ENCODE assay signal across 13 mouse cellular contexts in the genomic region with DNA sequence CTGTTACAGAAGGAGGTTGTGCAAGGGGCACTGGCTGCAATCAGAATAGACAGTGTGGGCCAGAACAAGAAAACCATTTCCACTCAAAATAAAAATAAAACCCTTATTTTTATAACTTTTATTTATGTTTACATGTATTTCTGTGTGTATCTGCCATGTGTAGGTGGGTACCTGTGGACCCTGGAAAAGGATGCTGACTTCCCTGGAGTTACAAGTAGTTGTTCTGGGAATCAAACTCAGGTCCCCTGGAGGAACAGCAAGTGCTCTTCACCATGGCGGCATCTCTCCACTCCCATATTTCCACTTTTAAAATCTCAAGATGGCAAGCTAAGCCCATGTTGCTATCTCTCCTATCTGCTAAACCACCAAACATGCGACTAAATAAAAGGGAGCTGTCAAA. TPM values are rescaled to one million over a fixed set of nuclear protein-coding genes. Genes with fewer than 3 reads are reported as not detected.
A peak's percentile ranks its signal among the peaks of the same experiment; 100 is the strongest.
DNase-seq lines count a peak whose midpoint lies in the region; ATAC-seq lines count a peak whose summit lies in the region.
"Had no signal": no experiment of that assay in that cellular context is flagged by ENCODE, and none has a peak within 500 bp of the region (broad histone marks: within the 10 kb centered on the region; RNA-seq: fewer than 3 reads in every experiment).

No protein-coding gene starts in this region.

- H3K9me3 ChIP-seq in forebrain, embryonic 12.5 days, result no peaks in the 10 kb centered on the region
- H3K9me3 ChIP-seq in forebrain, embryonic 16.5 days (ENCODE audit: control insufficient read depth, low read length), result no peaks in the 10 kb centered on the region
- no peaks in the 10 kb centered on the region for H3K9me3 ChIP-seq in hindbrain, embryonic 11.5 days (ENCODE audit: control insufficient read depth, low read length)
- H3K9me3 ChIP-seq in hindbrain, embryonic 13.5 days, result no peaks in the 10 kb centered on the region
- no peaks in the 10 kb centered on the region for H3K9me3 ChIP-seq in midbrain, embryonic 11.5 days (ENCODE audit: control insufficient read depth, low read length)
- H3K9me3 ChIP-seq in midbrain, embryonic 15.5 days, result no peaks in the 10 kb centered on the region
- H3K9me3 ChIP-seq in midbrain, embryonic 13.5 days, result no peaks in the 10 kb centered on the region
- H3K9me3 ChIP-seq: liver, embryonic 13.5 days had no signal

- H3K27me3 ChIP-seq in forebrain, embryonic 12.5 days, result no peaks in the 10 kb centered on the region
- no peaks in the 10 kb centered on the region for H3K27me3 ChIP-seq in forebrain, embryonic 16.5 days (replicated peaks; ENCODE audit: control insufficient read depth, insufficient read depth, low read length)
- H3K27me3 ChIP-seq in hindbrain, embryonic 11.5 days (ENCODE audit: control insufficient read depth, insufficient read depth, low read length), result no peaks in the 10 kb centered on the region
- no peaks in the 10 kb centered on the region for H3K27me3 ChIP-seq in hindbrain, embryonic 13.5 days
- no peaks in the 10 kb centered on the region for H3K27me3 ChIP-seq in midbrain, embryonic 11.5 days (ENCODE audit: control insufficient read depth, insufficient read depth, low read length)
- H3K27me3 ChIP-seq in midbrain, embryonic 15.5 days (replicated peaks), result no peaks in the 10 kb centered on the region
- H3K27me3 ChIP-seq in midbrain, embryonic 13.5 days, result no peaks in the 10 kb centered on the region
- H3K27me3 ChIP-seq: liver, embryonic 13.5 days; Patski had no signal

- H3K36me3 ChIP-seq in forebrain, embryonic 12.5 days (replicated peaks), result peaks cover 21% of the 10 kb centered on the region
- H3K36me3 ChIP-seq in forebrain, embryonic 16.5 days (ENCODE audit: control insufficient read depth, insufficient read depth), result peaks cover 2% of the 10 kb centered on the region; the same call in 1 of the 2 replicates
- H3K36me3 ChIP-seq in hindbrain, embryonic 11.5 days (ENCODE audit: control insufficient read depth, insufficient read depth, low read length), result no peaks in the 10 kb centered on the region
- peaks cover 13% of the 10 kb centered on the region for H3K36me3 ChIP-seq in hindbrain, embryonic 13.5 days
- peaks cover 2% of the 10 kb centered on the region; the same call in 1 of the 2 replicates for H3K36me3 ChIP-seq in midbrain, embryonic 11.5 days (ENCODE audit: control insufficient read depth, insufficient read depth, low read length)
- H3K36me3 ChIP-seq in midbrain, embryonic 15.5 days (replicated peaks), result peaks cover 8% of the 10 kb centered on the region; the same call in 1 of the 2 replicates
- peaks cover 17% of the 10 kb centered on the region for H3K36me3 ChIP-seq in midbrain, embryonic 13.5 days

- peaks cover 6% of the 10 kb centered on the region for H3K4me1 ChIP-seq in forebrain, embryonic 12.5 days
- peaks cover 11% of the 10 kb centered on the region; the same call in 1 of the 2 replicates for H3K4me1 ChIP-seq in forebrain, embryonic 16.5 days (replicated peaks; ENCODE audit: control insufficient read depth, insufficient read depth, low read length)
- H3K4me1 ChIP-seq in hindbrain, embryonic 11.5 days (replicated peaks; ENCODE audit: control insufficient read depth, insufficient read depth, low read length), result 0 out of 2 replicates have a peak, but pooled peaks cover 2% of the 10 kb centered on the region
- peaks cover 9% of the 10 kb centered on the region for H3K4me1 ChIP-seq in hindbrain, embryonic 13.5 days (replicated peaks)
- H3K4me1 ChIP-seq in midbrain, embryonic 11.5 days (ENCODE audit: control insufficient read depth, insufficient read depth, low read length), result no peaks in the 10 kb centered on the region
- no peaks in the 10 kb centered on the region for H3K4me1 ChIP-seq in midbrain, embryonic 15.5 days
- H3K4me1 ChIP-seq in midbrain, embryonic 13.5 days (replicated peaks), result peaks cover 13% of the 10 kb centered on the region

- no peak for DNase-seq in hindbrain, embryonic 11.5 days (ENCODE audit: low spot score)
- no peak for DNase-seq in midbrain, embryonic 11.5 days (ENCODE audit: low spot score, missing footprints)
- DNase-seq in adipocyte (ENCODE audit: low spot score), result no peak
- DNase-seq: cerebellum, adult 8-10 months; kidney, adult 18-20 months; liver, embryonic 13.5 days had no signal

- H3K4me2 ChIP-seq in forebrain, embryonic 12.5 days, result no peak overlapping the region
- H3K4me2 ChIP-seq in forebrain, embryonic 16.5 days (ENCODE audit: low read length), result no peak overlapping the region
- no peak overlapping the region for H3K4me2 ChIP-seq in hindbrain, embryonic 11.5 days (replicated peaks; ENCODE audit: low read depth, low read length)
- H3K4me2 ChIP-seq in hindbrain, embryonic 13.5 days, result no peak overlapping the region
- H3K4me2 ChIP-seq in midbrain, embryonic 11.5 days, result no peak overlapping the region
- no peak overlapping the region for H3K4me2 ChIP-seq in midbrain, embryonic 15.5 days
- H3K4me2 ChIP-seq in midbrain, embryonic 13.5 days (replicated peaks), result no peak overlapping the region
- H3K4me2 ChIP-seq: liver, embryonic 13.5 days had no signal

- H3K4me3 ChIP-seq in forebrain, embryonic 12.5 days (replicated peaks), result no peak overlapping the region
- no peak overlapping the region for H3K4me3 ChIP-seq in forebrain, embryonic 16.5 days (replicated peaks; ENCODE audit: low read length)
- no peak overlapping the region for H3K4me3 ChIP-seq in hindbrain, embryonic 11.5 days (ENCODE audit: low read depth, low read length)
- H3K4me3 ChIP-seq in hindbrain, embryonic 13.5 days, result no peak overlapping the region
- H3K4me3 ChIP-seq in midbrain, embryonic 11.5 days (ENCODE audit: low read depth, low read length), result no peak overlapping the region
- no peak overlapping the region for H3K4me3 ChIP-seq in midbrain, embryonic 15.5 days
- no peak overlapping the region for H3K4me3 ChIP-seq in midbrain, embryonic 13.5 days (replicated peaks)
- H3K4me3 ChIP-seq: liver, embryonic 13.5 days had no signal

- peak overlapping the region; percentile 13; the same call in 1 of the 2 replicates for H3K27ac ChIP-seq in forebrain, embryonic 12.5 days
- H3K27ac ChIP-seq in forebrain, embryonic 16.5 days (ENCODE audit: low read length), result no peak overlapping the region
- no peak overlapping the region for H3K27ac ChIP-seq in hindbrain, embryonic 11.5 days (ENCODE audit: low read depth, low read length)
- H3K27ac ChIP-seq in hindbrain, embryonic 13.5 days, result no peak overlapping the region
- no peak overlapping the region for H3K27ac ChIP-seq in midbrain, embryonic 11.5 days (ENCODE audit: low read depth, low read length)
- no peak overlapping the region for H3K27ac ChIP-seq in midbrain, embryonic 15.5 days
- H3K27ac ChIP-seq in midbrain, embryonic 13.5 days, result peak overlapping the region; percentile 39
- H3K27ac ChIP-seq: liver, embryonic 13.5 days had no signal

- H3K9ac ChIP-seq in forebrain, embryonic 12.5 days, result no peak overlapping the region
- no peak overlapping the region for H3K9ac ChIP-seq in forebrain, embryonic 16.5 days (replicated peaks; ENCODE audit: low read depth, low read length)
- H3K9ac ChIP-seq in hindbrain, embryonic 11.5 days (ENCODE audit: low read depth, low read length), result no peak overlapping the region
- no peak overlapping the region for H3K9ac ChIP-seq in hindbrain, embryonic 13.5 days
- no peak overlapping the region for H3K9ac ChIP-seq in midbrain, embryonic 11.5 days (ENCODE audit: low read length)
- no peak overlapping the region for H3K9ac ChIP-seq in midbrain, embryonic 15.5 days
- no peak overlapping the region for H3K9ac ChIP-seq in midbrain, embryonic 13.5 days (replicated peaks)
- H3K9ac ChIP-seq: liver, embryonic 13.5 days had no signal

- WGBS in forebrain, embryonic 12.5 days, result 88% methylated on average over 2 of the region's 2 CpGs
- 62% methylated on average over 2 of the region's 2 CpGs for WGBS in forebrain, embryonic 16.5 days
- 85% methylated on average over 2 of the region's 2 CpGs for WGBS in hindbrain, embryonic 11.5 days
- 76% methylated on average over 2 of the region's 2 CpGs for WGBS in hindbrain, embryonic 13.5 days
- 89% methylated on average over 2 of the region's 2 CpGs for WGBS in midbrain, embryonic 11.5 days
- WGBS in midbrain, embryonic 15.5 days, result 86% methylated on average over 2 of the region's 2 CpGs
- 87% methylated on average over 2 of the region's 2 CpGs for WGBS in midbrain, embryonic 13.5 days

- no peak for ATAC-seq in forebrain, embryonic 12.5 days (ENCODE audit: low FRiP score)
- no peak for ATAC-seq in forebrain, embryonic 16.5 days
- peak; percentile 31; the same call in 1 of the 2 replicates for ATAC-seq in hindbrain, embryonic 11.5 days (ENCODE audit: low FRiP score)
- no peak for ATAC-seq in hindbrain, embryonic 13.5 days (ENCODE audit: low FRiP score)
- ATAC-seq in midbrain, embryonic 11.5 days (ENCODE audit: low FRiP score), result peak; percentile 43; the same call in 1 of the 2 replicates
- no peak; the same call in 1 of the 2 replicates for ATAC-seq in midbrain, embryonic 15.5 days (replicated peaks)
- ATAC-seq in midbrain, embryonic 13.5 days, result 0 out of 2 replicates have a peak, but pooled peaks have one; percentile 9
- ATAC-seq: Patski had no signal

RNA-seq across cellular contexts. Expression of a gene that starts 13.1 kb away (rescaled TPM):
- polyA plus RNA-seq in forebrain, embryonic 12.5 days (2016; fragmentation: Nextera tagmentation; extraction: Ambion mirVana), result 59.2 and 60.5 TPM in 2 replicates
- polyA plus RNA-seq in forebrain, embryonic 16.5 days (2015; fragmentation: Nextera tagmentation; extraction: Ambion mirVana), result 33.1 and 41.3 TPM in 2 replicates
- 55.2 and 64.5 TPM in 2 replicates for polyA plus RNA-seq in hindbrain, embryonic 11.5 days (2014; fragmentation: Nextera tagmentation; extraction: Ambion mirVana)
- 23.7 and 25.7 TPM in 2 replicates for polyA plus RNA-seq in hindbrain, embryonic 13.5 days (2015; fragmentation: Nextera tagmentation; extraction: Ambion mirVana)
- 71.1 and 72.3 TPM in 2 replicates for polyA plus RNA-seq in midbrain, embryonic 11.5 days (2014; fragmentation: Nextera tagmentation; extraction: Ambion mirVana)
- 22.9 and 23.2 TPM in 2 replicates for polyA plus RNA-seq in midbrain, embryonic 15.5 days (2015; fragmentation: Nextera tagmentation; extraction: Ambion mirVana)
- 31.5 and 32.9 TPM in 2 replicates for polyA plus RNA-seq in midbrain, embryonic 13.5 days (2015; fragmentation: Nextera tagmentation; extraction: Ambion mirVana)

RNA-seq across cellular contexts. Expression of a gene that starts 36.3 kb away (rescaled TPM):
- 0.93 and 1.1 TPM in 2 replicates for polyA plus RNA-seq in forebrain, embryonic 12.5 days (2016; fragmentation: Nextera tagmentation; extraction: Ambion mirVana)
- 1.8 and 2.6 TPM in 2 replicates for polyA plus RNA-seq in forebrain, embryonic 16.5 days (2015; fragmentation: Nextera tagmentation; extraction: Ambion mirVana)
- 0.97 and 1.0 TPM in 2 replicates for polyA plus RNA-seq in hindbrain, embryonic 11.5 days (2014; fragmentation: Nextera tagmentation; extraction: Ambion mirVana)
- polyA plus RNA-seq in hindbrain, embryonic 13.5 days (2015; fragmentation: Nextera tagmentation; extraction: Ambion mirVana), result 2.4 and 2.7 TPM in 2 replicates
- polyA plus RNA-seq in midbrain, embryonic 11.5 days (2014; fragmentation: Nextera tagmentation; extraction: Ambion mirVana), result 0.72 and 1.0 TPM in 2 replicates
- polyA plus RNA-seq in midbrain, embryonic 15.5 days (2015; fragmentation: Nextera tagmentation; extraction: Ambion mirVana), result 2.2 and 3.6 TPM in 2 replicates
- polyA plus RNA-seq in midbrain, embryonic 13.5 days (2015; fragmentation: Nextera tagmentation; extraction: Ambion mirVana), result 1.9 and 2.8 TPM in 2 replicates
- polyA plus RNA-seq: urinary bladder, adult 2 months had no signal

Comparison
In these comparisons a context has a peak if more than half of its experiments do, and no peak if none do; other contexts are left out.
1. ATAC-seq: peak in hindbrain, embryonic 11.5 days (single experiment), midbrain, embryonic 11.5 days (single experiment) and midbrain, embryonic 13.5 days (single experiment); none in forebrain, embryonic 12.5 days (single experiment), forebrain, embryonic 16.5 days (single experiment), hindbrain, embryonic 13.5 days (single experiment) and midbrain, embryonic 15.5 days (single experiment).
2. H3K27ac ChIP-seq: peak in forebrain, embryonic 12.5 days (single experiment) and midbrain, embryonic 13.5 days (single experiment); none in forebrain, embryonic 16.5 days (single experiment), hindbrain, embryonic 11.5 days (single experiment), hindbrain, embryonic 13.5 days (single experiment), midbrain, embryonic 11.5 days (single experiment) and midbrain, embryonic 15.5 days (single experiment).